Mouse (Mus musculus) lung, embryonic 14.5 days (tissue): Measurements from ENCODE around the gene Dnajc6. TPM values are rescaled to one million over a fixed set of nuclear protein-coding genes. Genes with fewer than 3 reads are reported as not detected.

Source experiments
- ATAC-seq: fragments of 200-750 bp; cut with Nextera tagmentation; 2 replicates; pipeline ENCODE4 v1.8.0; 2017; ENCODE audit warnings: mild to moderate bottlenecking, moderate TSS enrichment, moderate library complexity; ENCODE audit not compliant: insufficient read depth
- DNase-seq: peaks from one replicate; pipeline ENCODE4 v3.0.0-alpha.2; 2015
- H3K27ac ChIP-seq: fragments of 300-500 bp; sonication (generic); 2 replicates; pipeline ENCODE4 v1.5.1; 2014; ENCODE audit warnings: low read depth, mild to moderate bottlenecking, moderate library complexity
- H3K27me3 ChIP-seq: fragments of 300-500 bp; sonication (generic); 2 replicates; pipeline ENCODE4 v1.6.1; 2014; ENCODE audit warnings: low read length, control low read depth; ENCODE audit not compliant: insufficient read depth
- H3K36me3 ChIP-seq: fragments of 300-500 bp; sonication (generic); 2 replicates; pipeline ENCODE4 v1.6.1; 2014; ENCODE audit warnings: control low read depth; ENCODE audit not compliant: insufficient read depth
- H3K4me1 ChIP-seq: fragments of 300-500 bp; sonication (generic); 2 replicates; pipeline ENCODE4 v1.6.1; 2014; ENCODE audit warnings: antibody characterized with exemption, control low read depth; ENCODE audit not compliant: insufficient read depth
- H3K4me2 ChIP-seq: fragments of 300-500 bp; sonication (generic); 2 replicates; pipeline ENCODE4 v1.6.1; 2014; ENCODE audit warnings: mild to moderate bottlenecking
- H3K4me3 ChIP-seq: fragments of 300-500 bp; sonication (generic); 2 replicates; pipeline ENCODE4 v1.5.1; 2014; ENCODE audit warnings: low read depth, low read length
- H3K9ac ChIP-seq: fragments of 300-500 bp; sonication (generic); 2 replicates; pipeline ENCODE4 v1.6.1; 2014
- H3K9me3 ChIP-seq: fragments of 300-500 bp; sonication (generic); 2 replicates; pipeline ENCODE4 v1.6.1; 2016; ENCODE audit warnings: low read depth, low read length, control low read depth
- CTCF ChIP-seq: IDR thresholded peaks from 2 replicates; pipeline ENCODE4 v1.5.1; 2016; ENCODE audit warnings: antibody characterized with exemption, low read depth
- WGBS: fragments of 180-500 bp; shearing (Covaris S2); extraction: QIAGEN DNeasy Blood & Tissue Kit; methylation state at CpG from one replicate; pipeline ENCODE4 v1.1.7; 2014; 5-methylcytosine and 5-hydroxymethylcytosine counted together
- polyA plus RNA-seq: library from polyadenylated mRNA; unstranded; fragments of >200 nt; fragmentation: Nextera tagmentation; extraction: Ambion mirVana; gene quantifications from 2 replicates; pipeline ENCODE4 v1.2.1, GENCODE M21; 2014

Dnajc6 gene
- polyA plus RNA-seq, 1 experiment from 2014 or later = 0.11 TPM

DNA sequence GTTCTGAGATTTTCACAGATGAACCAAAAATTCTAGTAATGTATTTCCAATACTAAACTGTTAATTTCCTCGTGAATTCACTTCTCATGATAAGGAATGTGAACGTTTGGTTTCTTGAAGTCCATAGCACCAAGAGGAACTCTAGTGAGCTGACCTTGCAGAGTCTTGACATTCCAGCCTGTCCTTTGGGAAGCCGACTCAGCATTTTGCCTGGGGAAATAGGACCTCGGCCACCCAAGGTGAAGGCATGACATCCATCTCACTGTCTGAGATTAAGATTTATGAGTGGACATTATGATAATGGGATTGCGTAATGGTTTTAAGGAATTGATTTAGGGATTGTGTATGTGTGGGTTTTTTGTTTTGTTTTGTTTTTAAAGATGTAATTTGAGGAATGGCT, 144.2 kb downstream of the Dnajc6 start:
- no peak for TF ChIP-seq CTCF
- Histone ChIP-seq H3K4me1 (no peaks in the 10 kb centered on the region), H3K36me3 (no peaks in the 10 kb centered on the region), H3K4me3 (no peak overlapping the region), H3K4me2 (no peak overlapping the region), H3K27ac (no peak overlapping the region), H3K9me3 (no peaks in the 10 kb centered on the region), H3K9ac (no peak overlapping the region), H3K27me3 (no peaks in the 10 kb centered on the region)
- WGBS = 57% methylated on average over 5 of the region's 5 CpGs
- DNase-seq = no peak
- no peak for ATAC-seq

DNA sequence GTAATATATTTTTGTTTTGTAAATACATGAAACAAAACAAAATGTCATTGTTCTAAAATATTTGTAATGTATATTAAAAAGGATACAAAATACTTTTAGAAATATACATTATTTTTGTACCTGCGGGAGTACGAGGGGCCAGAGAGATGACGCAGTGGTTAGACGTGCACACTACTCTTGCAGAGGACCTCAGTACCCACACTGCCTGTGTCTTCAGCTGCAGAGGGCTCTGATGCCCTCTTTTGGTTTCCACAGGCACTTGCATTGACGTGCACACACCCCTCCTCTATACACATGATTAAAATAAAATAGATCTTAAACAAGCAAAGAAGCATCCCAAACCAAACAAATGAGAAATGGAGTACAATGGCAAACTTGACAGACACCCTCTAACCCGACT, 146.3 kb downstream of the Dnajc6 start:
- no peaks in the 10 kb centered on the region for H3K27me3 ChIP-seq
- ATAC-seq (no peak), DNase-seq (no peak)
- no peak overlapping the region for H3K27ac ChIP-seq
- no peak overlapping the region for H3K4me3 ChIP-seq
- H3K36me3 ChIP-seq = no peaks in the 10 kb centered on the region
- no peak overlapping the region for H3K4me2 ChIP-seq
- no peak overlapping the region for H3K9ac ChIP-seq
- TF ChIP-seq CTCF = no peak
- H3K9me3 ChIP-seq = no peaks in the 10 kb centered on the region
- 78% methylated on average over 6 of the region's 6 CpGs for WGBS
- no peaks in the 10 kb centered on the region for H3K4me1 ChIP-seq

DNA sequence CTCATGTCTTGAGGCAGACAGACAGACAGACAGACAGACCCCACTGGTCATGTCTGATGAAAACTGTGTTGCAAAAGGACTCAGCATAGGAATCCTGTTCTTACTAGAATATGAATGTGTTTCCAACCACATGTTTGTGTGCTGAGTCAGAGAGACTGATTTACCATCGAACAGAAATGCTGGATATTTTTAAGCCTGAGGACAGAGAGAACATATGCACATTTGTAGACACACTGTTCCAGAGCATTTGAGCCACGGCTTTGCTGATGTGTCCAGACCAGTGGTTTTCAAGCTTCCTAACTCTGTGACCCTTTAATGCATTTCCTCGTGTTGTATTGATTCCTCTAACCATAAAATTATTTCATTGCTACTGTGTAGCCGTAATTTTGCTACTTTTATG, 146.8 kb downstream of the Dnajc6 start:
- Histone ChIP-seq H3K27me3 (no peaks in the 10 kb centered on the region), H3K4me2 (no peak overlapping the region), H3K4me3 (no peak overlapping the region), H3K4me1 (no peaks in the 10 kb centered on the region), H3K36me3 (no peaks in the 10 kb centered on the region), H3K27ac (no peak overlapping the region), H3K9me3 (no peaks in the 10 kb centered on the region), H3K9ac (no peak overlapping the region)
- no peak for TF ChIP-seq CTCF
- DNase-seq (no peak), ATAC-seq (no peak)
- 70% methylated on average over 4 of the region's 4 CpGs for WGBS

DNA sequence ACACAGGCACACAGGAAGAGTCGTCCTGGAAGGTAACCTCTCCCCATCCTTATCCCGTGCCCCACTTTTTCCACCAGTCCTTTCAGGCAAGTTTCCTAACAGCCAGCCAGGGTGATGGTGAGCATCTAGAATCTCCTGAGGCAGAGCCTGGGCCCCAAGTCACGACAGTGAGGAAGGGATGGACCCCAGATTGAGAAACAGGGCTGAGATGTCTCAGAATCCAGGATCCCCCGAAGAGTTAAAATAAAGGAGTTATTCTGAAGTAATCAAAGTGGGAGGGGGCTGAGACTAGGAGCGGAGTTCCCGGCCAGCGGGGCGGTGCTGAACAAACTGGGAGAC, 150.4 kb downstream of the Dnajc6 start:
- WGBS = under 1% methylated on average over 8 of the region's 8 CpGs
- ATAC-seq (peak; percentile 35; the same call in 1 of the 2 replicates), DNase-seq (no peak)

DNA sequence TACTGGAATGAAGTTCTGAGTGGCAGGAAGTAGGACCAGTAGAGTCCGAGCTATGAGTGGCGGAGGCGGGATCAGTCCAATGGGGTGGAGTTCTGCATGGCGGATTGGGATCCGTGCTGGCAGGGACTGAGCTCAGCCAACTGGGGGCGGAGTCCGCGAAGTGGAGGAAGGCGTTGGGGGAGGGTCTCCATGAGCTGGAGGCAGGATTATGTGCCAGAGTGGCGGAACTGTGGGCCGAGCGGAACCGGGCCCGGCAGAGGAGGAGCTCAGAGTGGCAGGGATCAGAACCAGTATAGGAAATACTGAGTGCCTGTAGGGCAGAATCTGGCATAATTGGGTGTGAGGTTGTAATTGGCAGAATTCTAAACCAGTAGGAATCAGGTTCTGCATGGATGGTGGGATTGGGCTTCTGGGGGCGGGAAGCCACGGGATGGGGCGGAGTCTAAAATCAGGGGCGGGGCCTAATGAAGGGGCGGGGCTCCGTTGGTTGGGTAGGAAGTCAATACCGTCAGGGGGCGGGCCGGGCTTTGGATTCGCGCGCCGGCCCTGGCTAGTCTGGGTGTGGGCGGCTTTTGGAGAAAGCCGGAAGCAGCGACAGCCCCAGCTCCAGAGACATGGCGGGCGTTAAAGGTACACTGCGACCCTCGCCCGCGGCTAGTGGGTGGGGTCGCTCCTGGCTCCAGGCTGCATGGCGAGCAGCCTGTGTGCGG, 150.9 kb downstream of the Dnajc6 start, which contains the start of gene Leprot:
Leprot (plus strand) TSS at position 523 of the 710 bp plus-strand sequence.
- peak; percentile 99 for DNase-seq
- TF ChIP-seq CTCF = no peak; the same call in 1 of the 2 replicates
- WGBS = under 1% methylated on average over 39 of the region's 39 CpGs

More for the DNA sequence above, 150.4 kb downstream of the Dnajc6 start:
- H3K9ac ChIP-seq = peak overlapping the region; percentile 47
- TF ChIP-seq CTCF = no peak
- no peaks in the 10 kb centered on the region for H3K9me3 ChIP-seq
- H3K27me3 ChIP-seq = no peaks in the 10 kb centered on the region
- H3K36me3 ChIP-seq = no peaks in the 10 kb centered on the region
- H3K27ac ChIP-seq = peak overlapping the region; percentile 59; the same call in 1 of the 2 replicates
- peak overlapping the region; percentile 64 for H3K4me2 ChIP-seq
- peak overlapping the region; percentile 89 for H3K4me3 ChIP-seq
- peaks cover 7% of the 10 kb centered on the region for H3K4me1 ChIP-seq

DNA sequence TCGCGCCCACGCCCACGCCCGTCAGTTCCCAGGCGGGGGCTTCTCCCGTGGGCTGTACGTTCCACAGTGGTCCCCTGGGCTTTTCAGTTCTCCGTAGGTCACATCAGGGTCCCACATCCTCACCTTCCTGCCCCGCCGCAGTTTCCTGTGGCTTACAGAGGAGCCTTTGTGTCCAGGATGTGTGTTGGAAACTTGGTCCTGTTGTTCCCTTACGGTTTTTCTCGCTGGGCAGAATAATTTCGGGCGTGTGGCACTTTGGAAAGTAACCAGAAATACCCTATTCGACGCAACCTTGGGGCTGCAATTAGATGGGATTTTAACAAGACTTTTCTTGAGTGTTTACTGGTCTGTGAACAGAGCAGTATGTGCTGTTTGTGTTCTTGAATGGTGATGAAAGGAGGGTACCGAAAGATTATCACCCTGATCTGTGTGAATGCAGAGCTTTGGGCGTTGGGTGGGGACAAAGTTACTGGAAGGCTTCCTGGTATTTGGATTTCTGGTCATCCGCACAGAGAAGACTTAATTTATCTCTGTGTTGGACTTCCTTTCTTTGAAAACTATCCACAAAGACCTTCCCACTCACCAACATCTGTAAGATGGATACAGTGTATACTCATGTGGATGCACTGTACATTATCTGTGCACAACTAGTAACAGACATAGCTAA, 151.7 kb downstream of the Dnajc6 start:
- H3K27me3 ChIP-seq = no peaks in the 10 kb centered on the region
- H3K9ac ChIP-seq = peak overlapping the region; percentile 95
- no peaks in the 10 kb centered on the region for H3K9me3 ChIP-seq
- DNase-seq = peak; percentile 56
- H3K4me1 ChIP-seq = peaks cover 7% of the 10 kb centered on the region
- H3K4me3 ChIP-seq = peak overlapping the region; percentile 89
- TF ChIP-seq CTCF = no peak
- H3K4me2 ChIP-seq = peak overlapping the region; percentile 61
- H3K27ac ChIP-seq = peak overlapping the region; percentile 94
- ATAC-seq = no peak
- no peaks in the 10 kb centered on the region for H3K36me3 ChIP-seq
- WGBS = under 1% methylated on average over 20 of the region's 20 CpGs

More for the DNA sequence above, 150.9 kb downstream of the Dnajc6 start, which contains the start of gene Leprot:
- Histone ChIP-seq H3K9ac (peak within 1 kb of the TSS; percentile 95), H3K4me1 (peaks cover 7% of the 10 kb centered on the region), H3K36me3 (no peaks in the 10 kb centered on the region), H3K4me3 (peak within 1 kb of the TSS; percentile 89), H3K9me3 (no peaks in the 10 kb centered on the region), H3K4me2 (peak within 1 kb of the TSS; percentile 64), H3K27ac (peak within 1 kb of the TSS; percentile 94), H3K27me3 (no peaks in the 10 kb centered on the region)
- ATAC-seq = peak; percentile 99

DNA sequence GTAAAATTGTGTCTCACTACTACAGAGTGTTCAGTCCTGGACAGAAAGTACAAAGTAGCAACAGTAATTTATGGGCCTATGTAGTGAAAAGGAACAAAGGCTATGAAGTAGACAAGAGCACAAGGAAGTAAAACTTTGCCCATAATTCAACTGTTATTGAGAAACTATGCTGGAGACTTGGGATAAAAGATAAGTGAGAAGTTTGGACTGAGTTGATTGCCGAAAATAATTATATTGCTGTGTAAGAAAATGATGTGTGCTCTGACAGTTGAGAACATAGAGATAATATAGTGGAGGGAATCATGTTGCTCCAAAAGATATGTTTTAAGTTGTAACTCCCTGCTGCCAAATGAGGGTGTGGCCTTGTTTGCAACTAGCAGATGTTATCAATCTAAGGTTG, 152.3 kb downstream of the Dnajc6 start:
- WGBS = 38% methylated on average over 1 of the region's 1 CpGs
- Histone ChIP-seq H3K9ac (peak overlapping the region; percentile 95; the same call in 1 of the 2 replicates), H3K27me3 (no peaks in the 10 kb centered on the region), H3K27ac (peak overlapping the region; percentile 94; the same call in 1 of the 2 replicates), H3K9me3 (no peaks in the 10 kb centered on the region), H3K36me3 (no peaks in the 10 kb centered on the region), H3K4me1 (peaks cover 7% of the 10 kb centered on the region), H3K4me2 (peak overlapping the region; percentile 61), H3K4me3 (peak overlapping the region; percentile 89)
- DNase-seq = peak; percentile 25
- TF ChIP-seq CTCF = no peak
- ATAC-seq = no peak
